Mouse (Mus musculus) layer of hippocampus, adult 11-12 months (tissue): ENCODE results near the gene Gnb2.
A peak's percentile ranks its signal among the peaks of the same experiment; 100 is the strongest.

Experiments
- DNase-seq: peaks from one replicate; pipeline ENCODE4 v3.0.0; 2022; ENCODE audit warnings: low spot score

Gnb2 gene

GRCm38 (mm10) chr5:137519691-137520550, 13.4 kb downstream of the Gnb2 start:
- no peak for DNase-seq

- no peak for DNase-seq
Measured at GRCm38 (mm10) chr5:137518436-137518835, 14.9 kb downstream of the Gnb2 start, which contains the start of gene Gigyf1. Gigyf1 (plus strand) TSS chr5:137518548.

GRCm38 (mm10) chr5:137514811-137515210, 18.5 kb downstream of the Gnb2 start:
- DNase-seq: no peak

GRCm38 (mm10) chr5:137513951-137514721, 19.2 kb downstream of the Gnb2 start:
- DNase-seq: no peak

GRCm38 (mm10) chr5:137512847-137513794, 20.2 kb downstream of the Gnb2 start:
- DNase-seq: no peak

- DNase-seq: no peak
Measured at GRCm38 (mm10) chr5:137511706-137512105, 21.6 kb downstream of the Gnb2 start.

GRCm38 (mm10) chr5:137510573-137511390, 22.5 kb downstream of the Gnb2 start:
- no peak for DNase-seq

GRCm38 (mm10) chr5:137510014-137510501, 23.3 kb downstream of the Gnb2 start:
- peak; percentile 83 for DNase-seq

GRCm38 (mm10) chr5:137504041-137504440, 29.3 kb downstream of the Gnb2 start:
- no peak for DNase-seq

- DNase-seq: peak; percentile 81
Measured at GRCm38 (mm10) chr5:137502667-137503110, 30.6 kb downstream of the Gnb2 start.

- DNase-seq: peak; percentile 100
Measured at GRCm38 (mm10) chr5:137501709-137502666, 31.3 kb downstream of the Gnb2 start, which contains the start of gene Pop7. Pop7 (minus strand) TSS chr5:137502518.

- DNase-seq: no peak
Measured at GRCm38 (mm10) chr5:137500186-137500585, 33.1 kb downstream of the Gnb2 start.

- DNase-seq: no peak
Measured at GRCm38 (mm10) chr5:137493831-137494230, 39.5 kb downstream of the Gnb2 start.

- DNase-seq: peak; percentile 57
Measured at GRCm38 (mm10) chr5:137491559-137491958, 41.8 kb downstream of the Gnb2 start.

GRCm38 (mm10) chr5:137487616-137488015, 45.7 kb downstream of the Gnb2 start:
- no peak for DNase-seq

GRCm38 (mm10) chr5:137485851-137486155, 47.5 kb downstream of the Gnb2 start:
- no peak for DNase-seq

GRCm38 (mm10) chr5:137485071-137485850, 48.0 kb downstream of the Gnb2 start:
- no peak for DNase-seq

GRCm38 (mm10) chr5:137481897-137482296, 51.4 kb downstream of the Gnb2 start:
- DNase-seq: no peak

GRCm38 (mm10) chr5:137481138-137481537, 52.2 kb downstream of the Gnb2 start:
- DNase-seq: peak; percentile 85
